Mouse (Mus musculus): Measurements from ENCODE around the gene Fam187a. TPM values are rescaled to one million over a fixed set of nuclear protein-coding genes. Genes with fewer than 3 reads are reported as not detected.
A peak's percentile ranks its signal among the peaks of the same experiment; 100 is the strongest.

The Fam187a gene
- 0.09 TPM in 1 of 2 replicates, not detected in the other for polyA plus RNA-seq (2015; fragmentation: Nextera tagmentation; extraction: Ambion mirVana)

DNA sequence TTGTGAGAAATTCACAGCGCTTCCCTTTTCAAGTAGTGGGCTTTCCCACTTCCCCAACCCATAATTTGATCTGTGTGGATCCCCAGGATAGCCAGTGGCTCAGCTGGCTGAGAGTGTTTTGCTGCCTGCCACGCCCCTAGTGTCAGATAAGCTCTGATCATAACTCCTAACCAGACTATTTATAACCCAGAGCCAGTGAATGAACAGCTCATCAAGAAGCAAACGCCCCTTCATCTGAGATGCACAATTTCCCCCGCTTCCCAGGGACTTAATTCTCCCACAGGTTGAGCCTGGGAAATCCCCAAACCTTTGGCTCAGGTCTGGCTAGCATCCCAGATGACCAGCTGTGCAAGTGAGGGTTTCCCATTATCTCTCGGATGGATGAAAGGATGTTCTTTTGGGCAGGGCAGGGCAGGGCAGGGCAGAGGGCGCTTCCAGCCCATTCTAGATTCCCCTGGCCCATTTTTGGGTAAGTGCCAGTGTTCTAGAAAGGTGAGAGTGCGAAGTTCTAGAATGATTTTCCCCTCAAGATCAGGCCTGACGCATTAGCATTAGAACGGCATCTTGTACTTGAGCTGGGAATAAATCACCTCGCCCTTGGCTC is at the start of gene Fam187a:
TSS of gene Fam187a (plus strand) at position 554 of the 604 bp plus-strand sequence.
- H3K4me1 ChIP-seq (ENCODE audit: control insufficient read depth, insufficient read depth, low read length): peaks cover 23% of the 10 kb centered on the region
- no peaks in the 10 kb centered on the region for H3K9me3 ChIP-seq (replicated peaks; ENCODE audit: control insufficient read depth, low read length)
- no peaks in the 10 kb centered on the region; the same call in 1 of the 2 replicates for H3K27me3 ChIP-seq (ENCODE audit: control insufficient read depth, insufficient read depth, low read length)
- H3K36me3 ChIP-seq (ENCODE audit: control insufficient read depth, insufficient read depth): no peaks in the 10 kb centered on the region
- 45% methylated on average over 10 of the region's 10 CpGs for WGBS
- H3K4me3 ChIP-seq (ENCODE audit: low read length): no peak within 1 kb of the TSS
- no peak within 1 kb of the TSS for H3K27ac ChIP-seq (ENCODE audit: low read length)
- H3K9ac ChIP-seq (ENCODE audit: low read length): no peak within 1 kb of the TSS
- no peak for ATAC-seq (replicated peaks; ENCODE audit: extremely low read depth, insufficient read depth, low FRiP score)
- no peak within 1 kb of the TSS for H3K4me2 ChIP-seq (ENCODE audit: low read depth, low read length)

DNA sequence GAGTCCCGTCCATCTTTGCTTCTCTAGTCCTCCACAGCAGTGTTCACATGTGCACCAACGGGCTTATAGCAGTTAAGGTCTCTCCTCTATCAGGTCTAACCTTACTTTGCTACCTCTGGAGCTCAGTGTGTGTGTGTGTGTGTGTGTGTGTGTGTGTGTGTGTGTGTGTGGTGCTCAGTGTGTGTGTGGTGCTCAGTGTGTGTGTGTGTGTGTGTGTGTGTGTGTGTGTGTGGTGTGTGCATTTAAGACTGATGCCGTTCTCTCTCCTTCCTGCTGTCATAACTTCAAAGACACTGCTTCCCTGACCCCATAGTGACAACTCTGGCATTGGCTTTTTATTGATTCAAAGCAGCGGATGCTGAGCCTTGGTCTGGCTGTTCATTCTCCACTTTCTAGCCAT is 49.4 kb upstream of the Fam187a start, which contains the start of gene Higd1b:
TSS of gene Higd1b (plus strand) at position 301 of the 400 bp plus-strand sequence.
- no peak within 1 kb of the TSS for H3K9ac ChIP-seq (ENCODE audit: low read length)
- peaks cover 18% of the 10 kb centered on the region for H3K36me3 ChIP-seq (ENCODE audit: control insufficient read depth, insufficient read depth)
- WGBS: 79% methylated on average over 4 of the region's 4 CpGs
- H3K4me3 ChIP-seq (ENCODE audit: low read length): no peak within 1 kb of the TSS
- no peaks in the 10 kb centered on the region for H3K27me3 ChIP-seq (ENCODE audit: control insufficient read depth, insufficient read depth, low read length)
- H3K9me3 ChIP-seq (replicated peaks; ENCODE audit: control insufficient read depth, low read length): no peaks in the 10 kb centered on the region
- H3K4me1 ChIP-seq (ENCODE audit: control insufficient read depth, insufficient read depth, low read length): peaks cover 9% of the 10 kb centered on the region; the same call in 1 of the 2 replicates
- H3K27ac ChIP-seq (ENCODE audit: low read length): no peak within 1 kb of the TSS; the same call in 1 of the 2 replicates
- no peak within 1 kb of the TSS for H3K4me2 ChIP-seq (ENCODE audit: low read depth, low read length)
- ATAC-seq (replicated peaks; ENCODE audit: extremely low read depth, insufficient read depth, low FRiP score): no peak

DNA sequence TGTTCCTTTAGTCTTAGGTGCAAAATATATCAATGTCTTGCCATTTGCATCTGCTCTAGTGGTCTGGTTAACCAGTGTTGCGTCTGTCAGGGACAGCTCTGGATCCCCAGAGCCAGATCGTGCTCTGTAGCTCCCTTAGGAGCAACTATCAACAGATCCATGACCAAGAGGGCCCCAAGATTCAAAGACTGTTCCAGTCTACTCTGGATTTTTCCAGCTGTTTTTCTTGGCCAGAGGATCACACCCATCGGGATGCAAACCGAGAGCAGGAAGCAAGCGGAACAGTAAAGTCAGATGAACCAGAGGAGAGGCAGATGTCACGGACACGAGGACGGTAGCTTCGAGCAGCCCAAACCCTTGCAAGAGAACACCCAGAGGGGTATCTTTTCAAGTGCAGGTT is 48.8 kb upstream of the Fam187a start:
- no peak overlapping the region; the same call in 1 of the 2 replicates for H3K27ac ChIP-seq (ENCODE audit: low read length)
- no peak overlapping the region for H3K4me2 ChIP-seq (ENCODE audit: low read depth, low read length)

DNA sequence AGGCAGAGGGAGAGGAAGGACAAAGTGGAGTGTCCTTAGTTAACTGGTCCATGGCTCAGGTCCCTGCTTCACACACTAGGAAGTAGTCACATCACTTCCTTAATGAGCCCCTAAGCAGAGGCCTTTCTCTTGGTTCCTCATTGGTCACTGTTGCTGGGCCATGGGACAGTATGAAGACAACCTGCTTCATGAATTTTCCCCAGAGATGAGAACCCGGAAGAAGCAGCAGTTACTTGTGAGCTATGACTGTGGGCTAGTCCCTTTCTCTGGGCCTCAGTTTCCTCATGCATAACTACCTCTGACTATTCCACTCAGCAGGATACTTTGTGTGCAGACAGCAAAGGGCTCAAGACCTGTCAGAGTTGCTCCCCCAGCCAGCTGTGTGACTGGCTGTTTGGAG is 47.6 kb upstream of the Fam187a start:
- Histone ChIP-seq H3K27ac (ENCODE audit: low read length) (peak overlapping the region; percentile 11; the same call in 1 of the 2 replicates), H3K27me3 (ENCODE audit: control insufficient read depth, insufficient read depth, low read length) (no peaks in the 10 kb centered on the region), H3K4me2 (ENCODE audit: low read depth, low read length) (no peak overlapping the region), H3K9ac (ENCODE audit: low read length) (no peak overlapping the region), H3K36me3 (ENCODE audit: control insufficient read depth, insufficient read depth) (peaks cover 26% of the 10 kb centered on the region), H3K9me3 (replicated peaks; ENCODE audit: control insufficient read depth, low read length) (no peaks in the 10 kb centered on the region), H3K4me3 (ENCODE audit: low read length) (no peak overlapping the region), H3K4me1 (ENCODE audit: control insufficient read depth, insufficient read depth, low read length) (no peaks in the 10 kb centered on the region)
- WGBS: 95% methylated on average over 1 of the region's 1 CpGs
- no peak for ATAC-seq (replicated peaks; ENCODE audit: extremely low read depth, insufficient read depth, low FRiP score)

More for the DNA sequence above, 48.8 kb upstream of the Fam187a start:
- H3K27me3 ChIP-seq (ENCODE audit: control insufficient read depth, insufficient read depth, low read length): no peaks in the 10 kb centered on the region
- H3K4me1 ChIP-seq (ENCODE audit: control insufficient read depth, insufficient read depth, low read length): peaks cover 6% of the 10 kb centered on the region; the same call in 1 of the 2 replicates
- no peak overlapping the region for H3K9ac ChIP-seq (ENCODE audit: low read length)
- peaks cover 21% of the 10 kb centered on the region for H3K36me3 ChIP-seq (ENCODE audit: control insufficient read depth, insufficient read depth)
- H3K4me3 ChIP-seq (ENCODE audit: low read length): no peak overlapping the region
- WGBS: 72% methylated on average over 9 of the region's 9 CpGs
- no peak for ATAC-seq (replicated peaks; ENCODE audit: extremely low read depth, insufficient read depth, low FRiP score)
- no peaks in the 10 kb centered on the region for H3K9me3 ChIP-seq (replicated peaks; ENCODE audit: control insufficient read depth, low read length)

DNA sequence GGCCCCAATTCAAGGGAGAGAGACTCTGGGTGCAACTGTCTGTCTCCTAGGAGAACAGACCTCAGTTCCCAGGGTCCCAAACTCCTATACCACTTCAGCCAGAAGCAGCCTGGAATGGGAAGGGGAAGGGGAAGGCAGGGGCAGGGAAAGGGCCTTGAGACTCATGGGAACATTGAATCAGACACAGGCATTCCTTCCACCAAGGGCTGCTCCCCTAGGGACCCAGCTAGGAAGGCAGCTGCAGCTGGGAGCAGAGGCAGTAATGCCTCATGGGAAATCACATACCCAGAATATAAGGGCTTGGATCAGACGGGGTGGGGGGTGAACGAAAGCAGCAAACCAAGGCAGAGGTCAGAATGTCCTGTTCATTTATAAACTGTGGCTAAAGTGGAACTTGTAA is 46.8 kb upstream of the Fam187a start:
- H3K4me1 ChIP-seq (ENCODE audit: control insufficient read depth, insufficient read depth, low read length): no peaks in the 10 kb centered on the region
- H3K27ac ChIP-seq (ENCODE audit: low read length): no peak overlapping the region
- no peak overlapping the region for H3K4me3 ChIP-seq (ENCODE audit: low read length)
- ATAC-seq (replicated peaks; ENCODE audit: extremely low read depth, insufficient read depth, low FRiP score): no peak
- no peak overlapping the region for H3K9ac ChIP-seq (ENCODE audit: low read length)
- no peaks in the 10 kb centered on the region for H3K9me3 ChIP-seq (replicated peaks; ENCODE audit: control insufficient read depth, low read length)
- H3K36me3 ChIP-seq (ENCODE audit: control insufficient read depth, insufficient read depth): peaks cover 33% of the 10 kb centered on the region
- 74% methylated on average over 2 of the region's 2 CpGs for WGBS
- H3K27me3 ChIP-seq (ENCODE audit: control insufficient read depth, insufficient read depth, low read length): no peaks in the 10 kb centered on the region
- no peak overlapping the region for H3K4me2 ChIP-seq (ENCODE audit: low read depth, low read length)

DNA sequence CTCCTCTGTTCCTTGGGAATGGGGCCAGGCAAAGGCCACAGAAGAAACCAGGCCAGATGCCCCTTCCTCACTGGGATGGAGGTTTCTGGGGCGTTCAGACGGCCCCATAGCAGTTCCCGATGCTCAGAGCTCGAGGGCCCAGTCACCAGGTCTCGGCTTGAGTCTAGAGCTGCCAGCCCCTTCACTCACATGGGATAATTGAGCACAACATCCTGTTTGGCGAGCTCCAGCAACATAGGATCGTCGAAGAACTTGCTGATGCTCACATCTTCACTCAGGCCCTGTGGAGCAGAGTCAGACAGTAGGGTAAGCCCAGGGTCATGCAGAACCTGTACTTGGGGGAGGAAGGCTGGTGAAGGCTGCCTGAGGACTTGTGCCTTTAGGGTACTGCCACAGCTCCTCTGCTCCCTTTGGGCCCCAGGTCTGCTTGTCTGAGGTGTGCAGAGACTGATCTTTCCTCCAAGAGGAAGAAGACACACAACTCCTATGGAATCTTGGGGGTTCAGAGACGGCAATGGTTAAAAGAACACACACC is 46.3 kb upstream of the Fam187a start:
- WGBS: 79% methylated on average over 9 of the region's 9 CpGs
- Histone ChIP-seq H3K27me3 (ENCODE audit: control insufficient read depth, insufficient read depth, low read length) (no peaks in the 10 kb centered on the region), H3K4me1 (ENCODE audit: control insufficient read depth, insufficient read depth, low read length) (no peaks in the 10 kb centered on the region), H3K4me2 (ENCODE audit: low read depth, low read length) (no peak overlapping the region), H3K9me3 (replicated peaks; ENCODE audit: control insufficient read depth, low read length) (no peaks in the 10 kb centered on the region), H3K36me3 (ENCODE audit: control insufficient read depth, insufficient read depth) (peaks cover 39% of the 10 kb centered on the region), H3K4me3 (ENCODE audit: low read length) (no peak overlapping the region), H3K27ac (ENCODE audit: low read length) (no peak overlapping the region; the same call in 1 of the 2 replicates), H3K9ac (ENCODE audit: low read length) (no peak overlapping the region)
- no peak for ATAC-seq (replicated peaks; ENCODE audit: extremely low read depth, insufficient read depth, low FRiP score)

DNA sequence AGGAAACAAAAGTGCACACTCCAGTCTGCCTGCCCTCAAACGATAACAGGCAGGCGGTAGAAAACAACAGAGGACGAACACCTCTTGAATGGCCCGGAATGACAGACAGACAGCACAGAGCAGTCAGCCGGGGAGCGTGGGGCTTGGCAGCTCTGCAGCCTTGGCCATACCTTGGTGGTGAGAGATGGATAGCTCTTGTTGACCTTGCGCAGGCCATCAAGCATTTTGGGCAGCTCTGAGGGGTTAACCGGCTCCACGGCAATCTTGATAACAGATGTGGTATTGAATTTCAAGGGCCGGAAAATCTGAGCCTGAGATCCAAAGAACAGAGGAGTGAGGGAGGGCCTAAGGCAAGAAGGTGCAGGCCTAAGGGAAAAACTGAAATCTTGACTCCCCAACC is 39.0 kb upstream of the Fam187a start:
- Histone ChIP-seq H3K9ac (ENCODE audit: low read length) (no peak overlapping the region), H3K4me3 (ENCODE audit: low read length) (no peak overlapping the region), H3K9me3 (replicated peaks; ENCODE audit: control insufficient read depth, low read length) (no peaks in the 10 kb centered on the region), H3K27ac (ENCODE audit: low read length) (no peak overlapping the region), H3K36me3 (ENCODE audit: control insufficient read depth, insufficient read depth) (peaks cover 82% of the 10 kb centered on the region), H3K4me1 (ENCODE audit: control insufficient read depth, insufficient read depth, low read length) (no peaks in the 10 kb centered on the region), H3K4me2 (ENCODE audit: low read depth, low read length) (no peak overlapping the region), H3K27me3 (ENCODE audit: control insufficient read depth, insufficient read depth, low read length) (no peaks in the 10 kb centered on the region)
- no peak for ATAC-seq (replicated peaks; ENCODE audit: extremely low read depth, insufficient read depth, low FRiP score)
- 65% methylated on average over 10 of the region's 10 CpGs for WGBS

DNA sequence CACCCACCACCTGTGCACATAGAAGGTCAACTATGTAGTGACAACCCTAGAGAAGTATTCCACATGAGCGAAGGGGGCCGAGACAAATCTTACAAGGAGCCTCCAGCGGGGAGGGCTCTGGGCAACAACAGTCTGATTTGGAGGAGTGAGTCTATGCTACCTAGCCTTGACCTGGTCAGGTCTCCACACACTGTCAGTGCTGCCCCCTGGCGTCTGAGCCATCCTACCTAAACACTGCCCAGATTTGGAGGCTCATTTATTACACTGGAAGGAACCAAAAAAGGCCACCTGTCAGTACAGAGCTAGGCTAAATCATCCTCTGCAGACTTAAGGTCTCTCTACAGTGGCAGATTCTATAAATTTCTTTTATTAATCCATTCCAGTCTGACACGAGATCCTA is 33.1 kb upstream of the Fam187a start:
- no peak overlapping the region for H3K4me2 ChIP-seq (ENCODE audit: low read depth, low read length)
- H3K36me3 ChIP-seq (ENCODE audit: control insufficient read depth, insufficient read depth): peaks cover 62% of the 10 kb centered on the region
- no peaks in the 10 kb centered on the region; the same call in 1 of the 2 replicates for H3K9me3 ChIP-seq (replicated peaks; ENCODE audit: control insufficient read depth, low read length)
- 68% methylated on average over 5 of the region's 5 CpGs for WGBS
- ATAC-seq (replicated peaks; ENCODE audit: extremely low read depth, insufficient read depth, low FRiP score): peak; percentile 49; the same call in 1 of the 2 replicates
- no peak overlapping the region for H3K4me3 ChIP-seq (ENCODE audit: low read length)
- H3K27ac ChIP-seq (ENCODE audit: low read length): no peak overlapping the region
- H3K27me3 ChIP-seq (ENCODE audit: control insufficient read depth, insufficient read depth, low read length): no peaks in the 10 kb centered on the region
- H3K9ac ChIP-seq (ENCODE audit: low read length): no peak overlapping the region
- H3K4me1 ChIP-seq (ENCODE audit: control insufficient read depth, insufficient read depth, low read length): no peaks in the 10 kb centered on the region

DNA sequence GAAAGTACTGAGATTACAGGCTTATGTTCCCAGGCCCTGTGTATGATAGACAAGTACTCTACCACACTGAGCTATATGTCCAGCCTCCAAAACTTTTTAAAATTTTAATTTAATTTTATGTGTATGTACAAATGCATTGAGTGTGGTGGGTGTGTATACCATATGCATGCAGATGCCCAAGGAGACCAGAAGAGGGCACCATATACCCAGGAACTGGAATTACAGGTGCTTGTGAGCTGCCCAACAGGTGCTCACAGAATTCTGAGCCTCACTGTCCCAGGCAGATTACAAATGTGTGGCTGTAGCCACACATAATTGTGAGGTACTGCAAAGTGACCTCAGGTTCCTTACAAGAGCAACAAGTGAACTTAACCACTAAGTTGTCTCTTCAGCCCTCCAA is 31.2 kb upstream of the Fam187a start:
- H3K36me3 ChIP-seq (ENCODE audit: control insufficient read depth, insufficient read depth): peaks cover 52% of the 10 kb centered on the region
- H3K27me3 ChIP-seq (ENCODE audit: control insufficient read depth, insufficient read depth, low read length): no peaks in the 10 kb centered on the region
- H3K27ac ChIP-seq (ENCODE audit: low read length): no peak overlapping the region
- no peak for ATAC-seq (replicated peaks; ENCODE audit: extremely low read depth, insufficient read depth, low FRiP score)
- no peak overlapping the region for H3K4me2 ChIP-seq (ENCODE audit: low read depth, low read length)
- no peaks in the 10 kb centered on the region; the same call in 1 of the 2 replicates for H3K9me3 ChIP-seq (replicated peaks; ENCODE audit: control insufficient read depth, low read length)
- H3K4me1 ChIP-seq (ENCODE audit: control insufficient read depth, insufficient read depth, low read length): no peaks in the 10 kb centered on the region
- H3K4me3 ChIP-seq (ENCODE audit: low read length): no peak overlapping the region
- no peak overlapping the region for H3K9ac ChIP-seq (ENCODE audit: low read length)
